Mouse (Mus musculus) neural tube, embryonic 11.5 days (tissue): ENCODE measurements around the gene Gm20828. TPM values are rescaled to one million over a fixed set of nuclear protein-coding genes. Genes with fewer than 3 reads are reported as not detected.
"Not testable (repeated sequence)": the region's sequence is repeated elsewhere in the genome, so short reads cannot be mapped to it uniquely, and the experiment has no call there.

Experiments used
- ATAC-seq: fragments of 200-750 bp; cut with Nextera tagmentation; 2 replicates; pipeline ENCODE4 v1.8.0; 2017; ENCODE audit warnings: moderate number of reproducible peaks, mild to moderate bottlenecking, moderate TSS enrichment, moderate library complexity; ENCODE audit not compliant: insufficient read depth, low FRiP score, low TSS enrichment
- DNase-seq: peaks from one replicate; pipeline ENCODE4 v3.0.0-alpha.2; 2015; ENCODE audit warnings: low spot score
- H3K27ac ChIP-seq: fragments of 300-500 bp; sonication (generic); 2 replicates; pipeline ENCODE4 v1.5.1; 2014; ENCODE audit warnings: low read depth, mild to moderate bottlenecking, low read length
- H3K27me3 ChIP-seq: fragments of 300-500 bp; sonication (generic); 2 replicates; pipeline ENCODE4 v1.6.1; 2014; ENCODE audit warnings: mild to moderate bottlenecking, low read length, mixed read lengths; ENCODE audit not compliant: control insufficient read depth, insufficient read depth
- H3K36me3 ChIP-seq: fragments of 300-500 bp; sonication (generic); 2 replicates; pipeline ENCODE4 v1.6.1; 2014; ENCODE audit warnings: mild to moderate bottlenecking, low read length, moderate library complexity, mixed read lengths; ENCODE audit not compliant: control insufficient read depth, insufficient read depth
- H3K4me1 ChIP-seq: fragments of 300-500 bp; sonication (generic); 2 replicates; pipeline ENCODE4 v1.6.1; 2014; ENCODE audit warnings: low read length, mixed read lengths; ENCODE audit not compliant: control insufficient read depth, insufficient read depth
- H3K4me2 ChIP-seq: fragments of 300-500 bp; sonication (generic); 2 replicates; pipeline ENCODE4 v1.6.1; 2014; ENCODE audit warnings: low read depth, mild to moderate bottlenecking, moderate library complexity
- H3K4me3 ChIP-seq: fragments of 300-500 bp; sonication (generic); 2 replicates; pipeline ENCODE4 v1.5.1; 2014; ENCODE audit warnings: low read depth, low read length
- H3K9ac ChIP-seq: fragments of 300-500 bp; sonication (generic); 2 replicates; pipeline ENCODE4 v1.6.1; 2014; ENCODE audit warnings: mild to moderate bottlenecking, low read length
- H3K9me3 ChIP-seq: fragments of 300-500 bp; sonication (generic); 2 replicates; pipeline ENCODE4 v1.6.1; 2016; ENCODE audit warnings: low read length; ENCODE audit not compliant: control insufficient read depth
- WGBS: fragments of 180-500 bp; shearing (Covaris S2); extraction: QIAGEN DNeasy Blood & Tissue Kit; methylation state at CpG from one replicate; pipeline ENCODE4 v1.1.7; 2014; 5-methylcytosine and 5-hydroxymethylcytosine counted together
- polyA plus RNA-seq: library from polyadenylated mRNA; unstranded; fragments of >200 nt; fragmentation: Nextera tagmentation; extraction: Ambion mirVana; gene quantifications from 2 replicates; pipeline ENCODE4 v1.2.1, GENCODE M21; 2014

Gene Gm20828
- polyA plus RNA-seq = not detected in 2 replicates

GRCm38 (mm10) chrY:11199274-11199673, at the start of gene Gm20828:
Gene Gm20828 (minus strand): TSS chrY:11199374.
- no CpG with 5 or more reads among the region's 3 CpGs for WGBS
- not testable (repeated sequence) for H3K27ac ChIP-seq, H3K27me3 ChIP-seq, H3K4me1 ChIP-seq, H3K4me2 ChIP-seq, DNase-seq, H3K4me3 ChIP-seq, ATAC-seq, H3K9me3 ChIP-seq, H3K36me3 ChIP-seq, H3K9ac ChIP-seq
